Mouse (Mus musculus) hindbrain, embryonic 14.5 days (tissue): ENCODE results near the gene Aspn. TPM values are rescaled to one million over a fixed set of nuclear protein-coding genes. Genes with fewer than 3 reads are reported as not detected.
"Not testable (repeated sequence)": the region's sequence is repeated elsewhere in the genome, so short reads cannot be mapped to it uniquely, and the experiment has no call there.

Source experiments
- ATAC-seq: fragments of 200-750 bp; cut with Nextera tagmentation; 2 replicates; pipeline ENCODE4 v1.8.0; 2017; ENCODE audit warnings: moderate number of reproducible peaks, mild to moderate bottlenecking, moderate TSS enrichment, moderate library complexity; ENCODE audit not compliant: low FRiP score
- DNase-seq: peaks from one replicate; pipeline ENCODE4 v3.0.0-alpha.2; 2015; ENCODE audit warnings: low spot score
- H3K27ac ChIP-seq: fragments of 300-500 bp; sonication (generic); 2 replicates; pipeline ENCODE4 v1.5.1; 2014; ENCODE audit warnings: mild to moderate bottlenecking, moderate library complexity
- H3K27me3 ChIP-seq: fragments of 300-500 bp; sonication (generic); 2 replicates; pipeline ENCODE4 v1.6.1; 2014; ENCODE audit warnings: mild to moderate bottlenecking, low read length, mixed read lengths; ENCODE audit not compliant: control insufficient read depth, insufficient read depth
- H3K36me3 ChIP-seq: fragments of 300-500 bp; sonication (generic); replicated peaks from 2 replicates; pipeline ENCODE4 v1.6.1; 2014; ENCODE audit not compliant: control insufficient read depth, insufficient read depth
- H3K4me1 ChIP-seq: fragments of 300-500 bp; sonication (generic); replicated peaks from 2 replicates; pipeline ENCODE4 v1.6.1; 2014; ENCODE audit warnings: antibody characterized with exemption, low read length, mixed read lengths; ENCODE audit not compliant: control insufficient read depth, insufficient read depth
- H3K4me2 ChIP-seq: fragments of 300-500 bp; sonication (generic); replicated peaks from 2 replicates; pipeline ENCODE4 v1.6.1; 2014; ENCODE audit warnings: mild to moderate bottlenecking, moderate library complexity
- H3K4me3 ChIP-seq: fragments of 300-500 bp; sonication (generic); replicated peaks from 2 replicates; pipeline ENCODE4 v1.5.1; 2014; ENCODE audit warnings: mild to moderate bottlenecking, low read length
- H3K9ac ChIP-seq: fragments of 300-500 bp; sonication (generic); 2 replicates; pipeline ENCODE4 v1.6.1; 2014
- H3K9me3 ChIP-seq: fragments of 300-500 bp; sonication (generic); 2 replicates; pipeline ENCODE4 v1.6.1; 2016; ENCODE audit warnings: low read length; ENCODE audit not compliant: control insufficient read depth
- WGBS: fragments of 180-500 bp; shearing (Covaris S2); extraction: QIAGEN DNeasy Blood & Tissue Kit; methylation state at CpG from one replicate; pipeline ENCODE4 v1.1.7; 2014; 5-methylcytosine and 5-hydroxymethylcytosine counted together
- polyA plus RNA-seq: library from polyadenylated mRNA; unstranded; fragments of >200 nt; fragmentation: Nextera tagmentation; extraction: Ambion mirVana; gene quantifications from 2 replicates; pipeline ENCODE4 v1.2.1, GENCODE M21; 2014

Aspn gene
- polyA plus RNA-seq, 1 experiment from 2014 or later, result 0.32 TPM

GRCm38 (mm10) chr13:49571418-49571817 is 27.2 kb downstream of the Aspn start:
- no peaks in the 10 kb centered on the region for H3K4me1 ChIP-seq
- WGBS, result 90% methylated on average over 2 of the region's 2 CpGs
- H3K4me3 ChIP-seq, result no peak overlapping the region
- H3K9me3 ChIP-seq, result no peaks in the 10 kb centered on the region
- no peak for ATAC-seq
- no peak overlapping the region for H3K27ac ChIP-seq
- no peak for DNase-seq
- no peak overlapping the region for H3K4me2 ChIP-seq
- no peaks in the 10 kb centered on the region for H3K27me3 ChIP-seq
- H3K9ac ChIP-seq, result no peak overlapping the region
- H3K36me3 ChIP-seq, result no peaks in the 10 kb centered on the region

- no peaks in the 10 kb centered on the region for H3K27me3 ChIP-seq
- no peaks in the 10 kb centered on the region for H3K4me1 ChIP-seq
- H3K9ac ChIP-seq, result no peak within 1 kb of the TSS
- no peak within 1 kb of the TSS for H3K27ac ChIP-seq
- 87% methylated on average over 8 of the region's 8 CpGs for WGBS
- no peak for DNase-seq
- H3K4me2 ChIP-seq, result no peak within 1 kb of the TSS
- no peak for ATAC-seq
- no peaks in the 10 kb centered on the region for H3K9me3 ChIP-seq
- H3K4me3 ChIP-seq, result no peak within 1 kb of the TSS
- H3K36me3 ChIP-seq, result no peaks in the 10 kb centered on the region
These were observed 37.6 kb downstream of the Aspn start, which contains the start of gene Omd for GRCm38 (mm10) chr13:49581541-49582530. Omd (plus strand) TSS chr13:49582462.

- Histone ChIP-seq H3K4me2 (no peak overlapping the region), H3K36me3 (no peaks in the 10 kb centered on the region), H3K9ac (no peak overlapping the region), H3K4me1 (no peaks in the 10 kb centered on the region), H3K9me3 (no peaks in the 10 kb centered on the region), H3K4me3 (no peak overlapping the region), H3K27me3 (no peaks in the 10 kb centered on the region), H3K27ac (no peak overlapping the region)
- ATAC-seq, result no peak
- no peak for DNase-seq
These were observed 39.6 kb downstream of the Aspn start for GRCm38 (mm10) chr13:49583859-49584258.

GRCm38 (mm10) chr13:49584307-49585005 is 40.2 kb downstream of the Aspn start:
- ATAC-seq (no peak), DNase-seq (no peak)
- no peaks in the 10 kb centered on the region for H3K36me3 ChIP-seq
- no peak overlapping the region for H3K4me3 ChIP-seq
- H3K27ac ChIP-seq, result no peak overlapping the region
- WGBS, result 85% methylated on average over 8 of the region's 8 CpGs
- no peak overlapping the region for H3K4me2 ChIP-seq
- H3K27me3 ChIP-seq, result no peaks in the 10 kb centered on the region
- no peak overlapping the region for H3K9ac ChIP-seq
- H3K4me1 ChIP-seq, result no peaks in the 10 kb centered on the region
- no peaks in the 10 kb centered on the region for H3K9me3 ChIP-seq

GRCm38 (mm10) chr13:49586062-49586461 is 41.8 kb downstream of the Aspn start:
- Histone ChIP-seq H3K4me3 (no peak overlapping the region), H3K4me2 (no peak overlapping the region), H3K36me3 (no peaks in the 10 kb centered on the region), H3K9ac (no peak overlapping the region), H3K9me3 (no peaks in the 10 kb centered on the region), H3K27me3 (no peaks in the 10 kb centered on the region), H3K4me1 (no peaks in the 10 kb centered on the region), H3K27ac (no peak overlapping the region)
- ATAC-seq, result no peak
- no peak for DNase-seq
- 95% methylated on average over 6 of the region's 6 CpGs for WGBS

- H3K4me2 ChIP-seq, DNase-seq, H3K4me1 ChIP-seq, H3K36me3 ChIP-seq, H3K9ac ChIP-seq, H3K27me3 ChIP-seq, H3K4me3 ChIP-seq, ATAC-seq, H3K27ac ChIP-seq, H3K9me3 ChIP-seq: not testable (repeated sequence)
- 52% methylated on average over 2 of the region's 2 CpGs for WGBS
These were observed 58.3 kb downstream of the Aspn start for GRCm38 (mm10) chr13:49602541-49602940.

- no peak overlapping the region for H3K4me3 ChIP-seq
- H3K36me3 ChIP-seq, result no peaks in the 10 kb centered on the region
- no peak overlapping the region for H3K9ac ChIP-seq
- H3K9me3 ChIP-seq, result no peaks in the 10 kb centered on the region
- H3K27me3 ChIP-seq, result no peaks in the 10 kb centered on the region
- H3K4me2 ChIP-seq, result no peak overlapping the region
- DNase-seq (no peak), ATAC-seq (no peak)
- H3K4me1 ChIP-seq, result no peaks in the 10 kb centered on the region
- H3K27ac ChIP-seq, result no peak overlapping the region
These were observed 59.4 kb downstream of the Aspn start for GRCm38 (mm10) chr13:49603603-49604002.

GRCm38 (mm10) chr13:49607714-49608113 is 63.5 kb downstream of the Aspn start, which contains the start of gene Ogn:
Ogn (plus strand) TSS chr13:49608046.
- H3K9ac ChIP-seq, result no peak within 1 kb of the TSS
- no peaks in the 10 kb centered on the region for H3K4me1 ChIP-seq
- ATAC-seq (no peak), DNase-seq (no peak)
- H3K27ac ChIP-seq, result no peak within 1 kb of the TSS
- H3K4me2 ChIP-seq, result no peak within 1 kb of the TSS
- no peaks in the 10 kb centered on the region for H3K27me3 ChIP-seq
- 81% methylated on average over 4 of the region's 4 CpGs for WGBS
- H3K36me3 ChIP-seq, result no peaks in the 10 kb centered on the region
- H3K9me3 ChIP-seq, result no peaks in the 10 kb centered on the region
- H3K4me3 ChIP-seq, result no peak within 1 kb of the TSS

GRCm38 (mm10) chr13:49608589-49609322 is 64.5 kb downstream of the Aspn start:
- Histone ChIP-seq H3K9ac (no peak overlapping the region), H3K4me2 (no peak overlapping the region), H3K27ac (no peak overlapping the region), H3K9me3 (no peaks in the 10 kb centered on the region), H3K4me1 (no peaks in the 10 kb centered on the region), H3K36me3 (no peaks in the 10 kb centered on the region), H3K27me3 (no peaks in the 10 kb centered on the region), H3K4me3 (no peak overlapping the region)
- DNase-seq, result no peak
- ATAC-seq, result no peak
- 85% methylated on average over 4 of the region's 4 CpGs for WGBS
